Mouse (Mus musculus): ENCODE data around the gene Mrpl45. TPM values are rescaled to one million over a fixed set of nuclear protein-coding genes. Genes with fewer than 3 reads are reported as not detected.

Mrpl45 gene
- 4.7 and 6.5 TPM in 2 replicates for polyA plus RNA-seq (2012; ENCODE audit: low replicate concordance)

GRCm38 (mm10) chr11:97315504-97316503 lies at the start of gene Mrpl45:
Gene Mrpl45, plus strand, starts transcription at chr11:97315716.

DNA sequence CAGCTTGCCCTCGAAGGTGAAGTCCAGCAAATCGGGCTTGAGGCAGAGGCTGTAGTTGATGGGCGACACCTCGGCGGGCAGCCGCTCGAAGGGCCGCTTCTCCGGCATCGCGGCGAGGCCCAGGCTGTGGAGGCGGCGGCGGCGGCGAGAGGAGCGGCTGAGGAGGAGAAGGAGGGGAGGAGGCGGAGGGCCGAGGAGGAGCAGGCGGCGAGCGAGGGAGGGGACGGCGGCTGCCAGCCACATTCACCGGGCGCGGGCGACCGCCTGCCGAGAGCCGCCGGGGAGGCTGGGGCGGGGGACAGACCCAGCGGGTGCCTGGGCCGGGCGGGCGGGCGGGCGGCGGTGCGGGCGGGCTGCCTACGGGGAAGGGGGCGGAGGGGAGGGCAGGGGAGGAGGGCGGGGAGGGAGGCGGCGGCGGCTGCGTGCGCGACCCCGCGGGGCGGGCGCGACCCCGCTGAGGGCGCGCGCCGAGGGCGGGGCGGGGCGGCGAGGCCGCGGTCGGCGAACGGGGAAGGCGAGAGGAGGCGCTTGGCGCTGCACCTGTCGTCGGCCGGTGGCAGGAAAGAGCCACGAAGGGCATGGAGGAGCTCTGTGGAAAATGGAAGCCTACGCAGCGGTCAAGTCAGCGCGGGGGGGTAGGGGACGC lies 35.2 kb upstream of the Mrpl45 start, which contains the start of gene Npepps:
Gene Npepps (minus strand): TSS at position 423 of the 646 bp plus-strand sequence.

DNA sequence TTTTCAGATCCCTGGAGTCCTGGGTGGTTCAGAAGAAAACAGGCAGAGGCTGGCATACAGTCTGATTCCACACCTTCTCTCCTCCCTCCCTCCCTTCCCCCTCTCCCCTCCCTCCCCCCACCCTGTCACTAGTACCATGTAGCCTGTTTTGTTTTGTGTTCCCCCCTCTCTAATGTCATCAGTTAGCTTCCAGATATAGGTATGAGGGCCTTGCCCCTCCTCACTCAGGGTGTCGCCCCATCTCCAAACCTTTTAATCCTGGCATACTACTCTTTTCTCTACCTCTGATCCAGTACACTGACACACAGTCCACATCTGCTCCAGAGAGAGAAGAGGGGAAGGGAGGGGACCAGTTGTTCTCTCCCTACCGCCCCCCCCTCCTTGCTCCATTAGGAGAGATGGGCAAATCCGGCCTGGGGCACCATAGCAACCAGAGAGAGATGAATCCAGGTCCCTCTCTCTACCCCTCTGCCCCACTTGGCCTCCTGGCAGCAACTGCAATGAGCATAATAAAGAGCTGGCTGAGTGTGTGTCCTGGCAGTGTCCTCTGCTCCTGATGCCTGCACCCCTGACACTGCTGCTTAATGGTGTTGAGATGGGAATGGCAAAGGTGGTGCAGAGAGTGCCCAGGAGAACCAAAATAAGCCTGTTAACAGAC lies 36.6 kb downstream of the Mrpl45 start, which contains the start of gene Gpr179:
Gene Gpr179 (minus strand): TSS at position 51 of the 658 bp plus-strand sequence.

DNA sequence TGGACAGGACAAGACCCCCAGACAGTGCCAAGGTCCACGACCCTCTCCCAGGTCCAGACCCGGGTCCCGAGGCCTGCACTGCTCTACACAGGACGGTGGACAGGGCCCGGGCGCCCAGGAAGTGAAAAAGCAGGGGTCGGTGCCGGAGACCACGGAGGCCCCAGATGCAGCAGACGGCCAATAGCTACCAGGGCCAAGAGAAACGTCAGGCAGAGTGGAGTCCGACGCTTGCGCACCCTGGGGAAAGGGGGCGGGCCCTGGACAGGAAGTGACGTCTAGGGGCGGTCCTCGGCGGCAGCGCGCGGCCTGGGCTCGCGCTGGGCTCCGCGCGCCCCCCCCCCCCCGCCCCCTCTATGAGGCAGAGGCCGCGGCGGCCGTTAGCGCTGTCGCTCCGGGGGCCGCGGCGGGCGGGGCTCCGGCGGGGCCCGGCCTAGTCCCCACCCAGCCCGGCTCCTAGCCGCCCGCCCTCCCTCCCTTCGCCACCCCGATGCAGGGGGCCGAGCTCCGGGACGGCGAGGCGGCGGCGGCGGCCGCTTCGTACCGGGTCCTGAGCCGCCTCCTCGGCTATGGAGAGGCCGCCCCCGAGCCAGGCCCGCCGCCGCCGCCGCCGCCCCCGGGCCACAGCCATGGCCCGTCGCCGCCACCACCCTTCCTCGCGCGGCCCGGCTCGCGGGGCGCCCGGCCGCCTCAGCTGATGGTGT lies 46.6 kb downstream of the Mrpl45 start, which contains the start of gene Socs7:
Gene Socs7 (plus strand): TSS at position 604 of the 701 bp plus-strand sequence.

Other genes with a start within 250 kb of the Mrpl45 start
- 4.4 and 13.3 TPM in 2 replicates for gene Tbx21, start 200.4 kb upstream of the Mrpl45 start, polyA plus RNA-seq (2012; ENCODE audit: low replicate concordance)
- 13.8 and 20.3 TPM in 2 replicates for gene Tbkbp1, start 164.2 kb upstream of the Mrpl45 start, polyA plus RNA-seq (2012; ENCODE audit: low replicate concordance)
- 34.2 and 43.7 TPM in 2 replicates for gene Kpnb1, start 127.8 kb upstream of the Mrpl45 start, polyA plus RNA-seq (2012; ENCODE audit: low replicate concordance)
- 34.9 and 36.2 TPM in 2 replicates for gene Npepps, start 35.1 kb upstream of the Mrpl45 start, polyA plus RNA-seq (2012; ENCODE audit: low replicate concordance)
- gene Gpr179, start 36.4 kb downstream of the Mrpl45 start, polyA plus RNA-seq (2012; ENCODE audit: low replicate concordance), result 0.06 and 0.09 TPM in 2 replicates
- 12.1 and 14.7 TPM in 2 replicates for gene Socs7, start 46.8 kb downstream of the Mrpl45 start, polyA plus RNA-seq (2012; ENCODE audit: low replicate concordance)
- 169 and 225 TPM in 2 replicates for gene Arhgap23, start 99.8 kb downstream of the Mrpl45 start, polyA plus RNA-seq (2012; ENCODE audit: low replicate concordance)
- not detected in 2 replicates for gene 4933428G20Rik, start 184.6 kb downstream of the Mrpl45 start, polyA plus RNA-seq (2012; ENCODE audit: low replicate concordance)